In genomic region chr11:58098366-58098720, GRCm38 (mm10) we compare ENCODE assay signal across 13 mouse cellular contexts. TPM values are rescaled to one million over a fixed set of nuclear protein-coding genes. Genes with fewer than 3 reads are reported as not detected.
DNase-seq lines count a peak whose midpoint lies in the region; ATAC-seq and TF ChIP-seq lines count a peak whose summit lies in the region.
"Not testable (repeated sequence)": the region's sequence is repeated elsewhere in the genome, so short reads cannot be mapped to it uniquely, and the experiment has no call there.
"Had no signal": no experiment of that assay in that cellular context is flagged by ENCODE, and none has a peak within 500 bp of the region (broad histone marks: within the 10 kb centered on the region; RNA-seq: fewer than 3 reads in every experiment).

No protein-coding gene starts in this region.

- H3K9ac ChIP-seq in forebrain, postnatal 0 days; hindbrain, embryonic 12.5 days; midbrain, postnatal 0 days (replicated peaks; ENCODE audit: low read length, poor library complexity, severe bottlenecking): not testable (repeated sequence)

- not testable (repeated sequence) for ATAC-seq in forebrain, postnatal 0 days; hindbrain, embryonic 12.5 days (ENCODE audit: low FRiP score); midbrain, postnatal 0 days (ENCODE audit: low FRiP score)

- H3K27me3 ChIP-seq in forebrain, postnatal 0 days (ENCODE audit: insufficient read depth, low read length); midbrain, postnatal 0 days (ENCODE audit: insufficient read depth, low read length); thymus, adult 2 months (ENCODE audit: control insufficient read depth, insufficient read depth, low read length): not testable (repeated sequence)
- H3K27me3 ChIP-seq in hindbrain, embryonic 12.5 days, result peaks cover 32% of the 10 kb centered on the region

- H3K4me1 ChIP-seq in forebrain, postnatal 0 days (ENCODE audit: insufficient read depth); lung, adult 2 months (ENCODE audit: control insufficient read depth, insufficient read depth, low read length); midbrain, postnatal 0 days (ENCODE audit: insufficient read depth, low read length): not testable (repeated sequence)
- H3K4me1 ChIP-seq in hindbrain, embryonic 12.5 days, result peaks cover 15% of the 10 kb centered on the region
- peaks cover 35% of the 10 kb centered on the region for H3K4me1 ChIP-seq in thymus, adult 2 months (replicated peaks; ENCODE audit: control insufficient read depth, insufficient read depth, low read length)

- H3K4me3 ChIP-seq in forebrain, postnatal 0 days (ENCODE audit: low read depth, low read length); left cerebral cortex, adult 2 months; lung, adult 2 months (replicated peaks; ENCODE audit: extremely low read depth, low read depth, low read length); midbrain, postnatal 0 days (ENCODE audit: low read depth, low read length); thymus, adult 2 months (ENCODE audit: control insufficient read depth, insufficient read depth, low read length): not testable (repeated sequence)
- H3K4me3 ChIP-seq in hindbrain, embryonic 12.5 days, result peak overlapping the region; percentile 35; the same call in 1 of the 2 replicates

- not testable (repeated sequence) for H3K27ac ChIP-seq in forebrain, postnatal 0 days (ENCODE audit: low read depth, low read length); hindbrain, embryonic 12.5 days; left cerebral cortex, adult 2 months; midbrain, postnatal 0 days (ENCODE audit: low read depth, low read length); thymus, adult 2 months (ENCODE audit: control insufficient read depth, insufficient read depth, low read length)

- TF ChIP-seq POLR2A in lung, adult 2 months (IDR thresholded peaks at IDR 0.05; ENCODE audit: borderline replicate concordance, extremely low read depth, low read depth, low read length); thymus, adult 2 months (IDR thresholded peaks at IDR 0.05; ENCODE audit: control insufficient read depth, extremely low read depth, insufficient read depth, low read length, poor library complexity): not testable (repeated sequence)

- peak; percentile 53 for TF ChIP-seq CTCF in forebrain, postnatal 0 days (IDR thresholded peaks at IDR 0.05; ENCODE audit: low read depth)
- peak; percentile 43 for TF ChIP-seq CTCF in left cerebral cortex, adult 2 months (IDR thresholded peaks at IDR 0.05)
- TF ChIP-seq CTCF in lung, adult 2 months (IDR thresholded peaks at IDR 0.05; ENCODE audit: insufficient read depth, low read length), result 0 out of 2 replicates have a peak, but pooled peaks have one; percentile 6
- TF ChIP-seq CTCF in midbrain, postnatal 0 days (IDR thresholded peaks at IDR 0.05), result peak; percentile 61
- TF ChIP-seq CTCF in thymus, adult 2 months (IDR thresholded peaks at IDR 0.05; ENCODE audit: borderline replicate concordance, control insufficient read depth, extremely low read depth, insufficient read depth, low read length, poor library complexity), result not testable (repeated sequence)

- 74% methylated on average over 5 of the region's 5 CpGs for WGBS in forebrain, postnatal 0 days
- 65% methylated on average over 5 of the region's 5 CpGs for WGBS in hindbrain, embryonic 12.5 days
- WGBS in lung, adult 2 months, result 73% methylated on average over 5 of the region's 5 CpGs
- WGBS in midbrain, postnatal 0 days, result 62% methylated on average over 5 of the region's 5 CpGs
- 79% methylated on average over 5 of the region's 5 CpGs for WGBS in thymus, adult 2 months

- DNase-seq in B cell, adult 2 months, result peak; percentile 46 to 52
- DNase-seq in ZHBTc4 (ENCODE audit: low read depth, low spot score), result peak; percentile 54
- DNase-seq in forebrain, postnatal 0 days; left cerebral cortex, adult 2 months (ENCODE audit: extremely low spot score in 1 of 2, low spot score in 2 of 2); lung, adult 2 months; midbrain, postnatal 0 days (ENCODE audit: low spot score): not testable (repeated sequence)
- peak; percentile 47 for DNase-seq in thymus, adult 2 months

- H3K9me3 ChIP-seq in forebrain, postnatal 0 days (ENCODE audit: low read length); hindbrain, embryonic 12.5 days (replicated peaks); midbrain, postnatal 0 days (ENCODE audit: low read length): not testable (repeated sequence)

- not testable (repeated sequence) for H3K4me2 ChIP-seq in forebrain, postnatal 0 days (ENCODE audit: low read depth); midbrain, postnatal 0 days (ENCODE audit: low read depth, low read length, poor library complexity, severe bottlenecking)
- 0 out of 2 replicates have a peak overlapping the region, but pooled peaks have one; percentile 68 for H3K4me2 ChIP-seq in hindbrain, embryonic 12.5 days (replicated peaks)

- intact Hi-C loops in left cerebral cortex, adult 2 months (cut with DNase I), result loop anchor here (2.0 kb wide), 1 partner anchor 148 kb away; no protein-coding TSS in a partner anchor

- H3K36me3 ChIP-seq in forebrain, postnatal 0 days (ENCODE audit: insufficient read depth); hindbrain, embryonic 12.5 days; midbrain, postnatal 0 days (ENCODE audit: insufficient read depth, low read length); thymus, adult 2 months (ENCODE audit: control insufficient read depth, insufficient read depth, low read length): not testable (repeated sequence)

RNA-seq across cellular contexts. Expression of gene Gm12248, which starts 5.4 kb away (rescaled TPM):
- not detected in 2 replicates for total RNA-seq in forebrain, postnatal 0 days (2014; rRNA removed)
- not detected in 2 replicates for polyA plus RNA-seq in forebrain, postnatal 0 days (2015; fragmentation: Nextera tagmentation; extraction: Ambion mirVana)
- 0.14 TPM in 1 of 2 replicates, not detected in the other for polyA plus RNA-seq in hindbrain, embryonic 12.5 days (2016; fragmentation: Nextera tagmentation; extraction: Ambion mirVana)
- not detected for total RNA-seq in left cerebral cortex, adult 2 months (2021)
- polyA plus RNA-seq in lung, adult 2 months (2012; rRNA removed), result 0.42 and 1.6 TPM in 2 replicates
- not detected in 2 replicates for total RNA-seq in midbrain, postnatal 0 days (2014; rRNA removed)
- polyA plus RNA-seq in midbrain, postnatal 0 days (2015; fragmentation: Nextera tagmentation; extraction: Ambion mirVana), result not detected in 2 replicates
- polyA plus RNA-seq in thymus, adult 2 months (2012; rRNA removed), result 0.32 and 0.59 TPM in 2 replicates
- total RNA-seq: adrenal gland, postnatal 10 days; common myeloid progenitor, adult 5-6 weeks; layer of hippocampus, postnatal 36 days; neutrophil, adult 5-6 weeks had no signal
- polyA plus RNA-seq: Patski had no signal

RNA-seq across cellular contexts. Expression of gene Cnot8, which starts 5.6 kb away (rescaled TPM):
- total RNA-seq in forebrain, postnatal 0 days (2014; rRNA removed), result 100 and 121 TPM in 2 replicates
- polyA plus RNA-seq in forebrain, postnatal 0 days (2015; fragmentation: Nextera tagmentation; extraction: Ambion mirVana), result 107 and 114 TPM in 2 replicates
- 105 and 109 TPM in 2 replicates for polyA plus RNA-seq in hindbrain, embryonic 12.5 days (2016; fragmentation: Nextera tagmentation; extraction: Ambion mirVana)
- total RNA-seq in left cerebral cortex, adult 2 months (2021), result 10 to 100 TPM; 50.9 to 52.2 TPM
- polyA plus RNA-seq in lung, adult 2 months (2012; rRNA removed), result 41.5 and 64.0 TPM in 2 replicates
- total RNA-seq in midbrain, postnatal 0 days (2014; rRNA removed), result 80.0 and 95.9 TPM in 2 replicates
- 88.7 and 89.2 TPM in 2 replicates for polyA plus RNA-seq in midbrain, postnatal 0 days (2015; fragmentation: Nextera tagmentation; extraction: Ambion mirVana)
- polyA plus RNA-seq in thymus, adult 2 months (2012; rRNA removed), result 158 and 192 TPM in 2 replicates
